Mouse (Mus musculus): ENCODE measurements around the gene Ccnt1. TPM values are rescaled to one million over a fixed set of nuclear protein-coding genes. Genes with fewer than 3 reads are reported as not detected.
"Not testable (repeated sequence)": the region's sequence is repeated elsewhere in the genome, so short reads cannot be mapped to it uniquely, and the experiment has no call there.

The Ccnt1 gene
- polyA plus RNA-seq, 1 experiment: 40.6 TPM

DNA sequence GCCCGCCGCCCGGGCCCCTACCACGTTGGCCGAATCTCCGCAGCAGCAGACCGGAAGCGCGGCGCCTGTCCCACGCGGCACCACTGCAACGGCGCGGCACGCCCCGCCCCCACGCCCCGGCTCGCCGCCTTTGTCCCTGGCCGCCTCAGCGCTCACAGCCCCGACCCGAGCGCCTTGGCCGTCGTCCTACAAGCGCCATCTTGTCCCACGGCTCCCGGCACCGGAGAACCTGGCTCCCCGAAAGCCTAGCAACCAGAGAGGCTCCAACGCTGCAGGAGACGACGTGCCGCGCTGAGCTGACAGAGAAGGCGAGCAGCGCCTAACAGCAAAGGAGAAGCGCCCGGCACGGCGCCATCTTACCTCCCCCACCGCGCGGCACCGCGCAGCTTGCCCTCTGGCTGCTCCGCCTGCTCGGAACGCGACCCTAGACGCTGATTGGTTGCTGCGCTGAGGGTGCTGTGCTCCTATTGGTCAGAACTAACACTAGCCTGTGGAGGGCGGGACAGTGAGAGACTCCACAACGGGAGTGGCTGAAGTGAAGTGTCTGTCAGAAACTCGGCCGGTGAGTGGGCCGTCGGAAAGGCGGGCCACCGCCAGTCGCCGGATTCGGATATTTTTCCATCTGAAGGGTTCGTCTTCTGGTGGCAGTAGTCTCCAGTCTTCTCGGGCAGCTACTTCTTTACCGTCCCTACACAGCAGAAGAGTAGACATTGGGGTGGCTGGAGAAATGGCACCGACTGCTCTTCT lies 36.7 kb downstream of the Ccnt1 start, which contains the start of gene Kansl2:
Gene Kansl2, minus strand, starts transcription at position 384 of the 747 bp plus-strand sequence.
- no peak for TF ChIP-seq CTCF (IDR thresholded peaks at IDR 0.05; ENCODE audit: borderline replicate concordance, insufficient read depth, low read length)
- peak; percentile 91 for TF ChIP-seq POLR2A (IDR thresholded peaks at IDR 0.05; ENCODE audit: low read depth, low read length)
- H3K4me1 ChIP-seq (ENCODE audit: control insufficient read depth, insufficient read depth, low read length): 0 out of 2 replicates have a peak, but pooled peaks cover 4% of the 10 kb centered on the region
- H3K4me3 ChIP-seq (ENCODE audit: insufficient read depth, low read length): peak within 1 kb of the TSS; percentile 75
- peak within 1 kb of the TSS; percentile 96 for H3K27ac ChIP-seq (ENCODE audit: insufficient read depth, low read length)

DNA sequence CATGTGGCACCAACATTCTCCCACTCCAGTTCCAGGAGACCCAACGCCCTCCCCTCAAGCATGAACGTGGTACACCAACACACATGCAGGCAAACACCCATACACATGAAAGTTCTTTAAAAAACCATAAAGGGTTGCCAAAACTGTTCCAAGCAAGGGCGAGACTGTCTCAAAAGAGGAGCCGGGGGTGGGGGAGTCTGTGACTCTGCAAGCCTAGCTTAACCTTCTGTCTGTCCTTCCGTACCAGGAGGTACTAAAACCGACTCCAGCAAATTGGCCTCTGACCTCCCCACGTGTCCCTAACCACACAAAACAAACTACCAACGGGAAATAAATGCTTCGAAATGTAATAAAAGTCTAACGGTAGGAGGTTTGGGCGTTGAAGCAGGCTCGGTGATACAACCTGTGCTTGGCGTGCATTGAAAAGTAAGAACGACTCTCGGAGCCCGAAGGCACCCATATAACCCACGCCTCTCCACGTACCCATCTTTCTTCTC lies 37.6 kb downstream of the Ccnt1 start:
- peak overlapping the region; percentile 96 for H3K27ac ChIP-seq (ENCODE audit: insufficient read depth, low read length)
- no peak for TF ChIP-seq POLR2A (IDR thresholded peaks at IDR 0.05; ENCODE audit: low read depth, low read length)
- TF ChIP-seq CTCF (IDR thresholded peaks at IDR 0.05; ENCODE audit: borderline replicate concordance, insufficient read depth, low read length): no peak
- H3K4me1 ChIP-seq (ENCODE audit: control insufficient read depth, insufficient read depth, low read length): peaks cover 9% of the 10 kb centered on the region
- H3K4me3 ChIP-seq (ENCODE audit: insufficient read depth, low read length): peak overlapping the region; percentile 75

DNA sequence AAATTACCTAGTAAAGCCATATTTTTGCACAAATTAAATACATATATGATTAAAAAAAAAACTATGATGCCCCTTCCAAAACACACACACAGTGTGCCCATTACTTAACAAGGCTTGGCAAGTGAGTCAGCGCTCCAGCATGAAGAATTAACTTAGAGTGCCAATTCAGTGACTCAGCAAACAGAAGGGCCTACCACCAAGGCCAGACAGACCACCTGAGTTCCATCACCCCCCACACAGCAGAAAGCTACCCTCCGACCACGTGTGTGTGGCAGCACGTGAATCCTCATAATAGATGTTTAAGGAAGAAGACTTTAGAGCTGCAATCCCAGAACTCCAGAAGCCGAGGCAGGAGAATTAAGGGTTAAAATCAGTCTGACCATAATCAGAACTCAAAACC lies 38.4 kb downstream of the Ccnt1 start:
- peak overlapping the region; percentile 96 for H3K27ac ChIP-seq (ENCODE audit: insufficient read depth, low read length)
- H3K4me3 ChIP-seq (ENCODE audit: insufficient read depth, low read length): peak overlapping the region; percentile 75
- H3K4me1 ChIP-seq (ENCODE audit: control insufficient read depth, insufficient read depth, low read length): peaks cover 14% of the 10 kb centered on the region
- TF ChIP-seq CTCF (IDR thresholded peaks at IDR 0.05; ENCODE audit: borderline replicate concordance, insufficient read depth, low read length) (no peak), POLR2A (IDR thresholded peaks at IDR 0.05; ENCODE audit: low read depth, low read length) (peak; percentile 29)

DNA sequence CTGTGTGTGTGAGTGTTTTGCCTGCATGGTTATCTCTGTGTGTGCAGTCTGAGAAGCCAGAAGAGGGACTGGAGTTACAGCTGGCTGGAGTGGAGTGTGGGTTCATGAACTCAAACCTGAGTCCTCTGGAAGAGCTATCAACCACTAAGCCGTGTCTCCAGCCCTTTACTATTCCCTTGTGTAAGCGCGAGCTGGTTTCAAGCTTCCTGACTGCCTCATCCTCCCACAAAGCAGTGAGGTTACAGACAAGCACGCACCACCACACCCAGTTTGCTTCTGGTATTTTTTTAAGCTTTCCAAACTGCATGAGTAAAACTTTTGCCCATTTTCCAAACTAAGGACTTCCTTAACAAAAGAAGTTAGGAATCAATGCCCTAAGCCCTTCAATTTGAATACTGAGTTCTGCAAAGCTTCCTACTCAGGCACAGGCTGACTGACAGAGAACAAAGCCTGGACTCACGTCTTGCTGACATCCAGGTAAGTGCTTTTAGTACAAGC lies 42.6 kb downstream of the Ccnt1 start:
- TF ChIP-seq CTCF (IDR thresholded peaks at IDR 0.05; ENCODE audit: borderline replicate concordance, insufficient read depth, low read length) (no peak), POLR2A (IDR thresholded peaks at IDR 0.05; ENCODE audit: low read depth, low read length) (no peak)
- Histone ChIP-seq H3K4me3 (ENCODE audit: insufficient read depth, low read length) (no peak overlapping the region), H3K4me1 (ENCODE audit: control insufficient read depth, insufficient read depth, low read length) (peaks cover 18% of the 10 kb centered on the region), H3K27ac (ENCODE audit: insufficient read depth, low read length) (peak overlapping the region; percentile 93)

DNA sequence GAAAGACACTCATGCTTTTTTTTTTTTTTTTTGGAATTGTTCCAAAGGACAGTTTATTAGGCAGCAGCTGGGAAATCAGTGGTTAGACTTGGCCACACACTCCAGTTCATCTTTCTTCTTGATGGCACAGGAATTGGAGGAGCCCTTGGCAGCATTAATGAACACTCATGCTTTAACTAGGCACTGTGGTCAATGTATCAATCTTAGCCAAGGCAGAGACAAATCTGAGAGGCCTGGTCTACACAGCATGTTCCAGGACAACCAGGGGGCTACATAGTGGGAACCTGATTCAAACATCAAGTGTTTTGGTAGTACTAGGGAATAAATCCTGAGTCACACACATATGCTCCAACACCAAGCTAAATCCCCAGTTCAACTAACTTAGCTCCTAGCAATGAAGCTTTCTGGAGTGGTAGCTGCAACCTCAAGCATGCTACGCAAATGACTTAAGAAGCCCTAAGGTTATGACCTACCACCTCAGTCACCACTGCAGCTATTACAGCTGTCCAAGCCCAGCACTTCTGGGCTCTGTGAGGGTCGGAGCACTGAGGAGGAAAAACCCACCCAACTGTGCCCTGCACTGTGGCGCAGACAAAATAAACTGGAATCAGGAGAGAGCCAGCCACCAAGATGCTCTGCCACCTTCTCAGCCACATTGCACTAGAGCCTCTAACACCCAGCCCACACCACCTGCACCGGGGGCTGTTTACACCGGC lies 43.5 kb downstream of the Ccnt1 start:
- Histone ChIP-seq H3K4me1 (ENCODE audit: control insufficient read depth, insufficient read depth, low read length) (peaks cover 18% of the 10 kb centered on the region), H3K27ac (ENCODE audit: insufficient read depth, low read length) (peak overlapping the region; percentile 93), H3K4me3 (ENCODE audit: insufficient read depth, low read length) (no peak overlapping the region)
- TF ChIP-seq POLR2A (IDR thresholded peaks at IDR 0.05; ENCODE audit: low read depth, low read length): no peak
- TF ChIP-seq CTCF (IDR thresholded peaks at IDR 0.05; ENCODE audit: borderline replicate concordance, insufficient read depth, low read length): no peak

DNA sequence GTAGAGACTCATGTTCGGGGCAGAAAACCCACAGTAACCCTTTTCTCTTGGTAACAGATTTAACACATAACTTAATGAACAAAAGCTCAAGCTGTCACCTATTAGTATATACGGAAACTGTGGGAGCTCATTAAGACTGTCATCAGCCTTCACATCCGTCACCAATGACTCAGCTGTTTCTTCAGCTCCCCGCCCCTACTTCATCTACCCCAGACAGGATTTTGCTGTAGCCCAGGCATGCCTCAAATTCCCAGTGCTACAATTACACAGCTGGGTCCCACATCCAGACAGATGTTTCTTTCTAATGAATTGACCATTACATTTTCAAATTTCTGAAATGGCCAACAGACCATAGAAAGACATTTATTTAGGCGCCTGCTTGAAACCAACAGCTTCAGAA lies 44.7 kb downstream of the Ccnt1 start:
- no peak for TF ChIP-seq CTCF (IDR thresholded peaks at IDR 0.05; ENCODE audit: borderline replicate concordance, insufficient read depth, low read length)
- no peak for TF ChIP-seq POLR2A (IDR thresholded peaks at IDR 0.05; ENCODE audit: low read depth, low read length)
- Histone ChIP-seq H3K27ac (ENCODE audit: insufficient read depth, low read length) (peak overlapping the region; percentile 94), H3K4me3 (ENCODE audit: insufficient read depth, low read length) (no peak overlapping the region), H3K4me1 (ENCODE audit: control insufficient read depth, insufficient read depth, low read length) (peaks cover 18% of the 10 kb centered on the region)

DNA sequence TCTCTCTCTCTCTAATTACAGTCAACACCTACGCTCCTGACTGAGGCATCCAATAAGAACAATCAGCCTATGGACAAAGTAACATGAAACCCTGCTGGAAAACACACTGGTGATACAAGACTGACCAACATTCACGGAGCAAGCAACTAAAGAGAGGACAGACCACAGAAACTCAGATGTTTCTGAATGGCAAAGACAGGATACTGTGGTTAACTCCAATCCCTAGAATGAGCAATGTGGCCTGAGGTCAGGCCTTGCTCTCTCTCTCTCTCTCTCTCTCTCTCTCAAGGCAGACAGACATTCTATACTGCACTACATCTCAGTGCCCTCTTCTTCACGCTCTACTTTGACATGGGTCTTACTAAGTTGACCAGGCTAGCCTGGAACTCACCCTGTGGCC lies 49.5 kb downstream of the Ccnt1 start:
- Histone ChIP-seq H3K4me1 (ENCODE audit: control insufficient read depth, insufficient read depth, low read length) (0 out of 2 replicates have a peak, but pooled peaks cover under 1% of the 10 kb centered on the region), H3K27ac (ENCODE audit: insufficient read depth, low read length) (peak overlapping the region; percentile 25; the same call in 1 of the 2 replicates), H3K4me3 (ENCODE audit: insufficient read depth, low read length) (no peak overlapping the region)
- no peak for TF ChIP-seq POLR2A (IDR thresholded peaks at IDR 0.05; ENCODE audit: low read depth, low read length)
- TF ChIP-seq CTCF (IDR thresholded peaks at IDR 0.05; ENCODE audit: borderline replicate concordance, insufficient read depth, low read length): no peak

DNA sequence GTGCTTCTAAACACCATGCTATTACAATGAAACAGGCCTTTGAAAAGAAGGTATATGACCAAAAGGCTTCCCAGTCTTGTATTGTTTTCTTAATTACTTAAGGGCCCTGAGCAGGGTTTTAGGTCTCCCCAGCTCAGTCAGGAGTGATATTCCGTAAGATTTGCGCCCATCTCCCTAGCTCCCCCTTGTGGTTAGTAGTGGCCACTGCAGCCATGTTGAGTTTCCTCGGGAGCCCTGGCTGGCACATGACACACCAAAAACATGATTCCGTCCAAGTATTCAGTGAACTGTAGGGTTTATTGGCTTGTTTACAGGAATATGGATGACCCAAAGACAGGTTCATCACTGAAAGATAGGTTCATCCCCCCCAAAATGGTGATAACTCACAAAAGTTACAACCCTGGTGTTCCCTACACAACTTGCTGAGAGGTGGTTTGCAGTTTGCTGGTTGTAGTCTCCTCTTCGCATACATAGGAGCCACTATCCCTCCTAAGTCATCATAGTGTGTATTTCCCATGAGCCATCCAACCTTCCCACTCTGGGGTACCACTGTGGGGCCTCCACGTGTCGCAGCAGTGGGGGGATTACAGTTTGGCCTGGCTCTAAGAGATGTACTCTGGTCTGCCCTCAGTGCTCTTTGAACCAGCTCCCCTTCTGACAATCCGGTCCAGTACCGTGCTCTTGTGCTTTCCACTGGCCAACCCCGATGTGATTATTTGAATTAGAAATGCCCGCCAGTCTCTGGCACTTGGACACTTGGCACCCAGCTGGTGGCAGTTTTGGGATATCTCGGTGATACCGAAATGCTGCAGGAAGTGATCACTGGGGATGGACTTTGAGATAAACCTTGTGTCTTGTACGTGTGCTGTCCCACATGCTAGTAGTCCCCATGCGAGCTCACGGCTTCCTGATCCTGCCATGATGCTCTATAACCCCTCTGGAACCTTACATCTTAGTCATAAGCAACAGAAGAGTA lies 53.1 kb downstream of the Ccnt1 start:
- Histone ChIP-seq H3K4me1 (ENCODE audit: control insufficient read depth, insufficient read depth, low read length) (no peaks in the 10 kb centered on the region), H3K27ac (ENCODE audit: insufficient read depth, low read length) (no peak overlapping the region), H3K4me3 (ENCODE audit: insufficient read depth, low read length) (no peak overlapping the region)
- TF ChIP-seq POLR2A (IDR thresholded peaks at IDR 0.05; ENCODE audit: low read depth, low read length) (no peak), CTCF (IDR thresholded peaks at IDR 0.05; ENCODE audit: borderline replicate concordance, insufficient read depth, low read length) (peak; percentile 67; the same call in 1 of the 2 replicates)

DNA sequence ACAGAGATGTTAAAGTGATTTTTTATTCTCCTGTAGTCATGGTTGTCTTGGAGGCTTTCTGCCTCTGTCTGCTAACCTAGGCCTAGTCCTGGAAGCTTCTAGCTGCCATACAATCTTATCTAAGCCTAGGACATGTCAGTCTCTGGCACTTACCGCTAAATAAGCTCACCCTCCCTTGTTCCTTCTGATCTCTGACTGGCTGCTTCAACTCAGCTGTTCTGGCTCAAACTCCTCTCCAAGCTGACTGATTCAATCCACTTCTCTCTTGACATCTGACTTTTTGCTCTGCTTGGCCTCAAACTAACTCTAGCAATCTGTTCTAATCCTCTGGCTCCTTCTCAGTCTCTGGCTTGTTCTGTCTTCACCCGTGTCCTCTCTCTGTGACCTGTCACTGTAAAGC lies 55.9 kb downstream of the Ccnt1 start:
- H3K4me3 ChIP-seq (ENCODE audit: insufficient read depth, low read length); H3K27ac ChIP-seq (ENCODE audit: insufficient read depth, low read length); H3K4me1 ChIP-seq (ENCODE audit: control insufficient read depth, insufficient read depth, low read length): not testable (repeated sequence)

All from embryonic fibroblast, embryonic 13.5 days (primary cell).